Mouse (Mus musculus): ENCODE data around the gene Snap25.

Snap25 gene

DNA sequence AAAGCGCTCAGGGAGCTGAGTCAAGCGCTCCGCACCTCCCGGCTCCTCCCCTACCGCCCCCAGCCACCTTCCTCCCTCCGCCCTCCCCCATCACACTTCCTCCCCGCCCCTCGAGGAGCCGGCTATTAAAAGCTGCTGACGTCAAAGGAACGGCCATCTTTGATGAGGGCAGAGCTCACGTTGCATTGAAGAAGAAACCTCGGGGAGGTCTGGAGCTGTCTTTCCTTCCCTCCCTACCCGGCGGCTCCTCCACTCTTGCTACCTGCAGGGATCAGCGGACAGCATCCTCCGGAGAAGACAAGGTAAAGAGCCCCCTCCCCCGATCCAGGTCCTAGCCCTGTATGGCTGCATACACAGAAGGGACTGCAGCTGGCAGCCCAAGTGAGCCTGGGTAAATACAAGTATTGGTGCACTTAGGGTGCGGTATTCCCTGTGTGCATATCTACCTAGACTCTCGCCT is at the start of gene Snap25:
Snap25 (plus strand) TSS at position 155 of the 460 bp plus-strand sequence.
- no peak for DNase-seq (ENCODE audit: extremely low read depth, insufficient read length, low spot score)

GRCm38 (mm10) chr2:136666951-136667350 is 46.3 kb upstream of the Snap25 start:
- no peak for DNase-seq (ENCODE audit: extremely low read depth, insufficient read length, low spot score)

DNA sequence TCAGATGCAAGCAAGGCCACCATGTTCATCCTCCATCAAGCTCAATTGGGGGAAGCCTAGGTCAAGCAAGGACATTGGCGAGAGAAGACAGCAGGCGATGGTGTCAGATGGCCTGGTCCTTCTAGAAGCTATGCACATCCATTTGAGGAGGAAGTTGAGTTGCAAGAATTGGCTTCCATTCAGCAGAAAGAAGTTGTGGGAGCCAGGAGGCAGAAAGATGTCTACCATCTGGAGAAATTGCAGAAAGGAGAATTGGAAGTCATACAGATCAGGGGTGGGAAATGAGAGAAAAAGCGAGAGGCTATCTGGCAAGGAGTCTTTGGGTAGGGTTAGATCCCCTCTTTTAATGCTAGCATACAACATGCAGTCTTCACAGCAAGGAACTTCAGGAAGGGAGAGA is 44.1 kb upstream of the Snap25 start:
- no peak for DNase-seq (ENCODE audit: extremely low read depth, insufficient read length, low spot score)

GRCm38 (mm10) chr2:136669665-136670064 is 43.6 kb upstream of the Snap25 start:
- DNase-seq (ENCODE audit: extremely low read depth, insufficient read length, low spot score): no peak

GRCm38 (mm10) chr2:136670539-136671271 is 42.5 kb upstream of the Snap25 start:
- DNase-seq (ENCODE audit: extremely low read depth, insufficient read length, low spot score): no peak

DNA sequence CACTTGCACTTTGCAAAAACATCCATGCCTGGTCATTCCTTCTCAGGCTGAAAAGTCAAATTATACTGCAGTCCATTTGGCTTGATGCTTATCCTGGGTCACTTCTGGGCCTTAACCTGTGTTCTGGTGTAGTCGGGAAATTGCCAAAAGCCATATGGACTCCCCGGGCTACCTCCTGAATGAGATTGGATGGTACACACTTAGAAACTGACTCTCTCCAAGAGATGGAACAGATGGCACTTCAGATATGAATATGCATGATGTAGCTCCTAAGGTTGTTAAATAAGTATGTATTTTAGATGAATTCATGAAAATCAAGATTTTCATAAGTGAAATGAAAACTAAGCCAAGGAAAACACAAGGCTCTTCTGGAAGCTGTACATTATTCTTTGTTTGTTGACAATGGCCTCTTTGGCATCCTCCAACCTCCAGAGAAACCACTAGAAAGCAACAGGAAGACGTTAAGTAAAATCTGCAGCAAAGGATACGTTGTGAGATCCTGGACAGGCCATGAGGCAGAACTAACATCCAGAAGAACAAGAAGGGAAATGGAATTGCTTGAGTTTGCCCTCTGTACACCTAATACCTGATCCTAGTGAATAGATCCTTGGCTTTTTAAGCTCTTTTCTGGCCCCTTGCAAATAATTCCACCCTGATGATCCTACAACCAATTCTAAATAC is 39.0 kb upstream of the Snap25 start:
- DNase-seq (ENCODE audit: extremely low read depth, insufficient read length, low spot score): no peak

- DNase-seq (ENCODE audit: extremely low read depth, insufficient read length, low spot score): no peak
Measured at GRCm38 (mm10) chr2:136676196-136676595, 37.1 kb upstream of the Snap25 start.

DNA sequence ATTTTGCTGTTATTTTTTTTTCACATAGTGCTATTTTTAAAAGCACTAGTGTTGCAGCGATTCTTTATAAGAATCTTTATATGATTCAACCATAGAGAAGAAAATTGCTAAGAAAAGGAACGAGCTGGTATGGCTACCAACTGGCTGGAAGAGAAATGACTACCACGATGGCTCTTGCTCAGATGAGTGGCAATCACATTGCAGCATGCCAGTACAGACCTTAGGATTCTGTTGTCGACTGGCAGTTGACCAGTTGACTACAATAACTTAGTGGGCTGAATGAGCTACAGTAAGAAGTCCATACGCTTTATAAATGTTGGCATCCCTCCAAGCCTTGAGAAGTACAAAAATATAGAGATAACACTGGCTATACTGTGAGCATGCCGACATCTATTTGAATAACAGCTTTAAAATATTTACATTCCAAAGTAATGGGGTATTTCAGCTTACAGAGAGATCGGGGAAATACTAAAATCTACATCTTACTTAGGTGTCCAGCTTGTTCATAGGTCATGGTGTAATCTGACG is 36.3 kb upstream of the Snap25 start:
- no peak for DNase-seq (ENCODE audit: extremely low read depth, insufficient read length, low spot score)

DNA sequence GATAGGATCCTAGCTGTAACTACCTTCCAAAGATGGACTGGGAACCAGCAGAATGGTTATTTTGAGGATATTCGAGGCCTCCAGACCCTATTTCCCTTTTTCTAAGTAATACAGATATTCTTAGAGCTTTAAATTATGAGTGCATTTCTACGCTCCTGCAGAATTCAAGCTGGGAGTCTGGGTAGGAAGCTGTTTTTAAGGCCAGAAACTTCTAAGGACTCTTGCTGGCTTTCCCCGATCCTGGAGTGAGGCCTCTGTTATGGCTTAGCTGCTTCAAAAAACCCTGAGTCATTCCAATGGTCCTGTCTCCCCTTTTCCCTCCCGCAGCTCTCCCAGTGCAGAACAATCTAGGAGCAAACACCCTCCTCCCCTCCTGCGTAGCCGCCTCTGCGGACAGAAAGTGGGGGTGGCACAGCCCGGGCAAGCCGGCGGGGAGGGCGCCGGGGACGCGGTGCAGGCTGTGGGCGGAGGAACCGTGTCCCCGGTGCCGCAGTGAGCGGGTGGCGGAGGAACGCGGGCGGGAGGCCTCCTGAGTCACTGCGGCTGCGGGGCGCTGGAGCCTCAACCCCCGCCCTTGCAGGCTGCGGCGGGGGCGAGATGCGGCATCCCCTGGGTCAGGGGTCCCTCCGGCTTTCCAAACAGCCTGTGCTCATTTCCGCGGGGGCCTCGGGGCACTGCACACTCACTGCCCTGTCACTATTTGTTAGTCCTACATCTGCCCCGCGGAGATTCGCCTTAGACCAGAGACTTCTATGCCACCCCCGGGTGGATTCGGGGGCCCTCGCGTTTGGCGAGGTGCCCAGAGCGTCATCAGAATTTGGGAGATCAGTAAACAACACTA is 34.7 kb upstream of the Snap25 start:
- peak; percentile 71 for DNase-seq (ENCODE audit: extremely low read depth, insufficient read length, low spot score)

- no peak for DNase-seq (ENCODE audit: extremely low read depth, insufficient read length, low spot score)
Measured at GRCm38 (mm10) chr2:136679280-136680221, 33.7 kb upstream of the Snap25 start.

DNA sequence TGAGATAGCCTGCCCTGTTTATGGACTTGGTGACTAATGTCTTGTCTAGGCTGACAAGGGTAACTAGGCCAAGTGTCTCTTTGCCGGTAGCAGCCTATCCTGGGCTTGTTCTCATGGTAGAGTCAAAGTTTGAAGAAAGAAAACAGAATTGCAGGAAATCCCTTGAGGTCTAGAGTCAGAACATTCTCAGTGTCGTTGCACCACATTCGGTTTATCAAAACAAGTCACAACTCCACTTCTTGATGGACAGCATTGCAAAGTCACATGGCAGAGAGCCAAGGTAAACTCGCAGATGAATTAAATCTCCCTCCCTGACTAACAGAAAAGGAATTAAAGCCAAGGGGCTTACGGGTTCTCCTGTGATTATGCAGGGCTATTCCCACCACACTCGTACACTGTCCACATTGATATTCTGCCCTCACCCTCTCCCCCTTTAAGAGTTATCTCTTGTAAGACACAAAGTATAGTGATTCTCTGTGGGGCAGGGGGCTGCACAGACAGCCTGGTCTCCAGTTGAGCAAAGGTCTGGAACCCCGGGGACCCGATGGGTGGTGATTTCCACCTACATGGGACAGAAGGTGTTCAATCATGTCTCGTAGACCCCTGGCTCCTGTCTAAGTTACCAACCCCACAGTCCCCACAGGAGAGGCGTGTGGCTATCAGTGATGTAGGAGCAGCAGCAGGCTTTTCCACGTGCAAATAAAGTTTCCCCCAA is 30.9 kb upstream of the Snap25 start:
- DNase-seq (ENCODE audit: extremely low read depth, insufficient read length, low spot score): no peak

- DNase-seq (ENCODE audit: extremely low read depth, insufficient read length, low spot score): no peak
Measured at GRCm38 (mm10) chr2:136686195-136686594, 27.1 kb upstream of the Snap25 start.

GRCm38 (mm10) chr2:136687316-136687715 is 25.9 kb upstream of the Snap25 start:
- no peak for DNase-seq (ENCODE audit: extremely low read depth, insufficient read length, low spot score)

GRCm38 (mm10) chr2:136689476-136689875 is 23.8 kb upstream of the Snap25 start:
- no peak for DNase-seq (ENCODE audit: extremely low read depth, insufficient read length, low spot score)

GRCm38 (mm10) chr2:136691681-136692080 is 21.6 kb upstream of the Snap25 start:
- DNase-seq (ENCODE audit: extremely low read depth, insufficient read length, low spot score): no peak

DNA sequence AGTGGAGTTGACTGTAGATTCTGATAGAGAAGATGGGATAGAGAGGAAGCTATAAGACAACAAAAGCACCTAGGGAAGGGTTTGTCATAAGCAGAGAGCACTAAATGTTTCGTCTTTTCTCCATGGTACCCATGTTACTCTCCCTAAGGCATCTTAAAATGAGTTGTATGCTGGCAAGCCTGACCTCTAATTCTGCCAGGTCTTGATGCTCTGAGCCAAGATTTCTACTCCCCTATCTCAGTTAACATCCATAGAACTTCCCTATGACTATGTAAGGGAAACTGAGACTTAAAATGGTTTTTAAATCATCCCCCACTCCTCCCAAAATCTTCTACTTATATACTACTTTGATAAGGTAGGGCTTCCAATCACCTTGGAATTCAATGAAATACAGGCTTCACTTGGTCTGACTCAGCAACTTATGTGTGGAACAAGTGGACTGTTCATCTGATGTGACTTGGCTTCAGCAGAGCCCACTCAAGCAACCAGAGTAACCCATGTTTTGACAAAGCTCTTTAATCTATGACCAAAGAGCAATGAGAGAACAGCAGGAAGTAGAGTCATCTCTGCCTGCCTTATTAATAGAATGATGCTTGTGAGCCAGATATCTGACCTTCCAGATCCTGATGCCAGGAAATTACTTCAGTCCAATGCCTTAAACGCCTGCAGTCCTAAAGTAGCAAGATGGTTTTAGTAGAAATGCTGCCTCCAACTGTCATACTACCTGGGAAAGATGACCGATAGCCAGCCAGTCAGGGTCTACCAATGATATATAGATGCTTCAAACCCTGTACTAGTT is 13.6 kb upstream of the Snap25 start:
- no peak for DNase-seq (ENCODE audit: extremely low read depth, insufficient read length, low spot score)

DNA sequence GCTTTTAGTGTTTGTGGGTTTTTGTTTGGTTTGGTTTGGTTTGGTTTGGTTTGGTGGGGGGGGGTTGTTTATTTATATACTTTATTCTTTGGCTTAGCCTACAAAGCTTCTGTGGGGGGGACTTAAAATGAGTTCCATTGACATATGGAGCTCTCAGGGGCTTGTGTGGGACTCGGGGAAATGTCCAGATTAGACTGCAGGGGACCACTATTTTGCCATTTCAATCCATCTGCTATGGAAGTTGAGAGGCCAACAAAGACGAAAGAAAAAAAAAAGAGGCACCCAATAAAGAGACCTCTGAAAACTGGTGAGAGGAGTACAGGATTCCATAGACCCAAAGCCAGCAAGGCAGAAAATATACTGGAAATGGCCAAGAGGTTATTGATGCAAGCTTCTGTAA is 9.9 kb upstream of the Snap25 start:
- DNase-seq (ENCODE audit: extremely low read depth, insufficient read length, low spot score): no peak

- no peak for DNase-seq (ENCODE audit: extremely low read depth, insufficient read length, low spot score)
Measured at GRCm38 (mm10) chr2:136711155-136711554, 2.1 kb upstream of the Snap25 start.
